Mouse (Mus musculus) megakaryocyte, embryonic 14.5 days (primary cell): ENCODE measurements around the gene Irak1.

Experiments used
- FLI1 ChIP-seq: IDR thresholded peaks from 2 replicates; pipeline ENCODE4 v1.6.1; 2012; ENCODE audit warnings: low read length, inconsistent platforms, mixed read lengths
- GATA1 ChIP-seq: IDR thresholded peaks from 3 replicates; pipeline ENCODE4 v1.6.1; 2012; ENCODE audit warnings: mixed read lengths, low read length, inconsistent platforms, borderline replicate concordance

DNA sequence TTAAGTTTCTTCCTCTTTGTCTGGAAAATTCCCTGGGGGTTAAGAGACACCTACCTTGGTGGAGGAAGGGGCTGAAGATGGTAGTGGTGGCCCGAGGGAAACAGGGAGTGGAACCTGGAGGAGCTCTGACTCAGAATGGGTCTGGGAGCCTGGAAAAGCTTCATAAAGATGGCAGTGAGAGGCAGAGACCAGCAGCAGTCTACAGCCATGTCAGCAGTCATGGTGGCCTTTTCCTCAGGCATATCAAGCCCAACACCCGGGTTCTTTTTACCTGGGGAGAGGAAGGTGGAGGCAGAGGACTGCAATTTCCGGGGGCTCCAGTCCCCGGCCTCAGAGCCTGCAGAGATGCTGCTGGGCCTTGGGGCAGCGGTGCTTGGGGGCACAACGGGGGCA, 927 bp downstream of the Irak1 start:
- TF ChIP-seq GATA1 (no peak), FLI1 (no peak)
